Mouse (Mus musculus) liver, embryonic 14.5 days (tissue): ENCODE data around the gene Usp17ld.
"Not testable (repeated sequence)": the region's sequence is repeated elsewhere in the genome, so short reads cannot be mapped to it uniquely, and the experiment has no call there.

ENCODE experiments used
- CTCF ChIP-seq: IDR thresholded peaks from 2 replicates; pipeline ENCODE4 v1.5.1; 2016; ENCODE audit warnings: antibody characterized with exemption, low read depth, control low read depth
- EP300 ChIP-seq: IDR thresholded peaks from 2 replicates; pipeline ENCODE4 v1.6.1; 2016; ENCODE audit warnings: antibody characterized with exemption, low read depth

DNA sequence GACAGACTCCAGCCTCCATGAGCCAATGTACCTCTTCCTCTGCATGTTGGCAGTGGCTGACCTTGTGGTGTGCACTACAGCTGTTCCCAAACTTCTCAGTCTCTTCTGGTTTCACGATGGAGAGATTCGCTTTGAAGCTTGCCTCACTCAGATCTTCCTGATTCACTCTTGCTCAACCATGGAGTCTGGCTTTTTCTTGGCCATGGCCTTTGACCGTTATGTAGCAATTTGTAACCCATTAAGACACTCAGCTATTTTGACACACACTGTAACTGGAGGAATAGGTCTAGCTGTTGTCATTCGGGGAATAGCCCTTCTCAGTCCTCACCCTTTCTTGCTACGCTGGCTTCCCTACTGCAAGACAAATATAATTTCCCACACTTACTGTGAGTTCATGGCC is 40.3 kb downstream of the Usp17ld start:
- not testable (repeated sequence) for TF ChIP-seq CTCF, EP300
